Mouse (Mus musculus) heart, adult 2 months (tissue): ENCODE data around the gene Il9. TPM values are rescaled to one million over a fixed set of nuclear protein-coding genes. Genes with fewer than 3 reads are reported as not detected.

Experiments
- DNase-seq, 2 experiments: peaks; one replicate each; pipeline ENCODE4 v3.0.0; 2021
- H3K27ac ChIP-seq: fragments of 200-600 bp; 2 replicates; pipeline ENCODE4 v1.8.1; 2022
- H3K27me3 ChIP-seq: fragments of 200-500 bp; 2 replicates; pipeline ENCODE4 v1.6.1; 2012; ENCODE audit warnings: mild to moderate bottlenecking, low read length, inconsistent platforms, mixed read lengths; ENCODE audit not compliant: control insufficient read depth, insufficient read depth
- H3K36me3 ChIP-seq: fragments of 200-500 bp; 2 replicates; pipeline ENCODE4 v1.6.1; 2012; ENCODE audit warnings: low read length, inconsistent platforms; ENCODE audit not compliant: control insufficient read depth, insufficient read depth
- H3K4me1 ChIP-seq: fragments of 200-500 bp; 2 replicates; pipeline ENCODE4 v1.6.1; 2011; ENCODE audit warnings: low read length; ENCODE audit not compliant: control insufficient read depth, insufficient read depth
- H3K4me3 ChIP-seq: fragments of 200-600 bp; 2 replicates; pipeline ENCODE4 v1.8.1; 2022
- H3K79me2 ChIP-seq: fragments of 200-500 bp; replicated peaks from 2 replicates; pipeline ENCODE4 v1.6.1; 2012; ENCODE audit warnings: mild to moderate bottlenecking, inconsistent platforms, low read length, moderate library complexity, mixed read lengths; ENCODE audit not compliant: control insufficient read depth, insufficient read depth
- H3K9ac ChIP-seq: fragments of 200-500 bp; 2 replicates; pipeline ENCODE4 v1.6.1; 2012; ENCODE audit warnings: low read depth, mild to moderate bottlenecking, control low read depth, inconsistent platforms, low read length, mixed read lengths
- CTCF ChIP-seq: fragments of 200-600 bp; IDR thresholded peaks from 2 replicates; pipeline ENCODE4 v1.8.1; 2022; ENCODE audit warnings: antibody characterized with exemption, mild to moderate bottlenecking, moderate library complexity
- EP300 ChIP-seq: fragments of 200-500 bp; IDR thresholded peaks from 2 replicates; pipeline ENCODE4 v1.6.1; 2011; ENCODE audit warnings: low read depth, low read length, control low read depth; ENCODE audit not compliant: insufficient read depth
- POLR2A ChIP-seq: fragments of 200-500 bp; IDR thresholded peaks from 2 replicates; pipeline ENCODE4 v1.6.1; 2011; ENCODE audit warnings: mild to moderate bottlenecking, low read depth, low read length, control low read depth; ENCODE audit not compliant: insufficient read depth
- WGBS: fragments of 180-500 bp; shearing (Covaris S2); methylation state at CpG from one replicate; pipeline ENCODE4 v1.1.7; 2018; 5-methylcytosine and 5-hydroxymethylcytosine counted together
- intact Hi-C: fragments of 180-260 bp; cut with DNase I; formaldehyde crosslinking; loops from one replicate; pipeline ENCODE4 v1.15.1; 2025
- polyA plus RNA-seq: library from polyadenylated mRNA; depleted of rRNA; stranded (reverse); fragments of >200 nt; gene quantifications from 2 replicates; pipeline ENCODE4 v1.2.3, GENCODE M21; 2012
- total RNA-seq, 2 experiments: library from RNA; stranded (reverse); gene quantifications; 2 replicates each; pipeline ENCODE4 v1.2.3; 2021

Gene Il9
- total and polyA plus RNA-seq, 3 experiments = not detected

DNA sequence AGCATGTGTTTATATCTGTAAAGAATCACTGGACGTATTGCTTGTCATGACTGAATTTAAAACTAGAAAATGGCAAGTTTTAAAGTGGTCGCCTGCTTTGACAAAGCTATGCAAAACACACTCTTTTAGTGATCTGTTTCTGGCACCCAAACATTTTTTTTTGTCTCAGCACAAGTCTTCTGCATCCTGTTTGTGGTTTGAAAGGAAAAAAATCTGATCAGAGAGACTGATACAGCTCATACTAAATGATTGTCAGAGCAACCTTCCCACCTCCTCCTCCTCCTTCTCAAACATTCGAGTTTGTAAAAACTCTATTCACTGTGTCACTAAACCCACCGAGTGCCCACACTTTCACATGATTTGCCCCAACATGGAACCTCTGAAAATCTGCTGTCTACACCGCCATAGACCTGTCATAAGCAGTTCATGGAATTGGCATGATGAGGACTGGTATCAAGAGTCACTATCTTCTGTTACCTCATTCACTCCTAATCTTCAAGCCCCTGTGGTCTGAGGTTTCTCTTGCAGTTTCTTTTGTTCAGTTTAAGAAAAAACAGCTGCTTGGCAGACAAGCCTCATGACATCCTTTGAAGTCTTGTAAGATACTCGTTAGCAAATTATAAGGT lies 24.9 kb upstream of the Il9 start:
- no peaks in the 10 kb centered on the region for H3K79me2 ChIP-seq
- no peaks in the 10 kb centered on the region for H3K4me1 ChIP-seq
- no peak for TF ChIP-seq POLR2A
- TF ChIP-seq EP300 = no peak
- TF ChIP-seq CTCF = no peak
- H3K9ac ChIP-seq = no peak overlapping the region
- no peak overlapping the region for H3K4me3 ChIP-seq
- DNase-seq = no peak
- H3K27ac ChIP-seq = no peak overlapping the region
- intact Hi-C loops = no loop called here
- 64% methylated on average over 6 of the region's 6 CpGs for WGBS
- H3K36me3 ChIP-seq = no peaks in the 10 kb centered on the region
- no peaks in the 10 kb centered on the region for H3K27me3 ChIP-seq

DNA sequence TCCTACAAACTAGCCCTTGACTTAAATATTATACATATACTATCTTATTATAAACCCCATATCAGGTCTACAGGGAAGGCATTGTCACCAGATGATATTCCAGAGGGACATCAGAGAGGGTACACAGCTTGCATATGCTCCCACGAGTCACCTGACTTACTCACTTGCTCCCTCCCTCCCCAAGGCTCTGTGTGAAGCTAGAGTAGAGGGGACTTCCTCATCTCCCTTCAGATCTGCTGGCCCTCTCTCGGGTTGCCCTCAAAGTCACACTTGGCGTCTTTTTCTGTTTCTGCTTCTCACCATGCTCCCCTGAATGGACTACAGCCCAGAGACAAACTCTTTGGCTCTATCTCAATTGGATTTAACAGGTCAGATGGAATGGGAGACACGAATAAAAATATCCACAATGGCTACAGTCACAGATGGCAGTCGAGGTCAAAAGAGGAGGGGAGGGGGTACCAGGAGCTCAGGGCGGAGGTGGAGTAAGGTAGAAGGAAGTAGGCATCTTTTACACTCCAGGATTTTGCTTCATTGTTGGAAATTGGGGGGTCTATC lies 19.9 kb upstream of the Il9 start:
- intact Hi-C loops = no loop called here
- H3K79me2 ChIP-seq = no peaks in the 10 kb centered on the region
- no peak for TF ChIP-seq POLR2A
- TF ChIP-seq EP300 = no peak
- TF ChIP-seq CTCF = no peak
- H3K4me1 ChIP-seq = no peaks in the 10 kb centered on the region
- H3K36me3 ChIP-seq = no peaks in the 10 kb centered on the region
- no peak overlapping the region for H3K27ac ChIP-seq
- no peak for DNase-seq
- WGBS = 39% methylated on average over 6 of the region's 6 CpGs
- H3K4me3 ChIP-seq = no peak overlapping the region
- H3K27me3 ChIP-seq = no peaks in the 10 kb centered on the region
- H3K9ac ChIP-seq = no peak overlapping the region

- intact Hi-C loops = no loop called here
- Histone ChIP-seq H3K27me3 (no peaks in the 10 kb centered on the region), H3K79me2 (no peaks in the 10 kb centered on the region), H3K27ac (no peak overlapping the region), H3K4me3 (no peak overlapping the region), H3K4me1 (no peaks in the 10 kb centered on the region), H3K9ac (no peak overlapping the region), H3K36me3 (no peaks in the 10 kb centered on the region)
- no peak for DNase-seq
- no peak for TF ChIP-seq POLR2A
- no peak for TF ChIP-seq CTCF
- no peak for TF ChIP-seq EP300
- WGBS = 82% methylated on average over 8 of the region's 8 CpGs
Measured at GRCm38 (mm10) chr13:56500636-56501035, 18.6 kb upstream of the Il9 start.

DNA sequence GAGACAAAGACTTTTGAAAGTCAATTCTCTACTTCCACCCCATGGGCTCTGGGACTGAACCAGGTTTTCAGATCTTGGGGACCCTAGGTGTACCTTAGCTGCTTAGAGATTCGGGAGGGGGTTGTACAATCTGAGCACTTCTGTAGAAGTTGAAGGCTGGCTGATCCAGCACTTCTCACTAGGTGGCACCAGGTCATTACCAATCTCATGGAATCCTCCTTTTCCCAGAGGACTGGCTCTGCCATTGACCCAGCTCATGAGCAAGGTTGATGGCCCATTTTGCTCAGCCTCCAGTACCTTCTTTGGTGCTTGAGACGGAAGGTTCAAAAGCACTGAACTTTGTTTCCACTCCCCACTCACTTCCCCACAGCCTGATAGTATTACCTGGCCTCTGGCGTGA lies 18.1 kb upstream of the Il9 start:
- intact Hi-C loops = no loop called here
- no peaks in the 10 kb centered on the region for H3K4me1 ChIP-seq
- TF ChIP-seq EP300 (no peak), CTCF (peak; percentile 66)
- H3K36me3 ChIP-seq = no peaks in the 10 kb centered on the region
- DNase-seq = no peak
- 70% methylated on average over 3 of the region's 3 CpGs for WGBS
- H3K4me3 ChIP-seq = no peak overlapping the region
- no peak overlapping the region for H3K9ac ChIP-seq
- H3K27ac ChIP-seq = no peak overlapping the region
- no peaks in the 10 kb centered on the region for H3K79me2 ChIP-seq
- H3K27me3 ChIP-seq = no peaks in the 10 kb centered on the region

GRCm38 (mm10) chr13:56494440-56494839 lies 12.4 kb upstream of the Il9 start:
- H3K79me2 ChIP-seq = no peaks in the 10 kb centered on the region
- H3K4me3 ChIP-seq = no peak overlapping the region
- H3K9ac ChIP-seq = no peak overlapping the region
- H3K27me3 ChIP-seq = no peaks in the 10 kb centered on the region
- no peak overlapping the region for H3K27ac ChIP-seq
- intact Hi-C loops = no loop called here
- H3K4me1 ChIP-seq = no peaks in the 10 kb centered on the region
- DNase-seq = no peak
- no peaks in the 10 kb centered on the region for H3K36me3 ChIP-seq
- TF ChIP-seq EP300 = no peak
- TF ChIP-seq POLR2A = no peak
- no peak for TF ChIP-seq CTCF
- 57% methylated on average over 3 of the region's 3 CpGs for WGBS

GRCm38 (mm10) chr13:56488012-56488411 lies 6.0 kb upstream of the Il9 start:
- no peak for DNase-seq
- Histone ChIP-seq H3K36me3 (no peaks in the 10 kb centered on the region), H3K27ac (no peak overlapping the region), H3K4me1 (no peaks in the 10 kb centered on the region), H3K4me3 (no peak overlapping the region), H3K79me2 (no peaks in the 10 kb centered on the region), H3K9ac (no peak overlapping the region), H3K27me3 (no peaks in the 10 kb centered on the region; the same call in 1 of the 2 replicates)
- intact Hi-C loops = no loop called here
- WGBS = 37% methylated on average over 5 of the region's 5 CpGs
- TF ChIP-seq CTCF = no peak
- TF ChIP-seq EP300 = no peak
- no peak for TF ChIP-seq POLR2A
